Mouse (Mus musculus) heart, embryonic 15.5 days (tissue): ENCODE data around the gene Tgfbr3l. TPM values are rescaled to one million over a fixed set of nuclear protein-coding genes. Genes with fewer than 3 reads are reported as not detected.

Source experiments
- ATAC-seq: fragments of 200-750 bp; cut with Nextera tagmentation; replicated peaks from 2 replicates; pipeline ENCODE4 v1.8.0; 2017; ENCODE audit warnings: low read depth, moderate TSS enrichment; ENCODE audit not compliant: insufficient number of reproducible peaks, insufficient read depth, low FRiP score
- H3K27ac ChIP-seq: fragments of 300-500 bp; sonication (generic); 2 replicates; pipeline ENCODE4 v1.5.1; 2015; ENCODE audit warnings: mild to moderate bottlenecking, inconsistent platforms
- H3K27me3 ChIP-seq: fragments of 300-500 bp; sonication (generic); 2 replicates; pipeline ENCODE4 v1.6.1; 2015; ENCODE audit warnings: inconsistent platforms
- H3K36me3 ChIP-seq: fragments of 300-500 bp; sonication (generic); 2 replicates; pipeline ENCODE4 v1.6.1; 2015; ENCODE audit warnings: mild to moderate bottlenecking, inconsistent platforms
- H3K4me1 ChIP-seq: fragments of 300-500 bp; sonication (generic); replicated peaks from 2 replicates; pipeline ENCODE4 v1.6.1; 2015; ENCODE audit warnings: inconsistent platforms
- H3K4me2 ChIP-seq: fragments of 300-500 bp; sonication (generic); 2 replicates; pipeline ENCODE4 v1.6.1; 2015; ENCODE audit warnings: inconsistent platforms, mild to moderate bottlenecking, moderate library complexity
- H3K4me3 ChIP-seq: fragments of 300-500 bp; sonication (generic); 2 replicates; pipeline ENCODE4 v1.5.1; 2015; ENCODE audit warnings: mild to moderate bottlenecking, inconsistent platforms
- H3K9ac ChIP-seq: fragments of 300-500 bp; sonication (generic); 2 replicates; pipeline ENCODE4 v1.6.1; 2015; ENCODE audit warnings: mild to moderate bottlenecking, inconsistent platforms
- H3K9me3 ChIP-seq: fragments of 300-500 bp; sonication (generic); replicated peaks from 2 replicates; pipeline ENCODE4 v1.6.1; 2016; ENCODE audit warnings: inconsistent platforms
- WGBS: fragments of 180-500 bp; shearing (Covaris S2); methylation state at CpG from one replicate; pipeline ENCODE4 v1.1.7; 2015; ENCODE audit warnings: mixed read lengths; 5-methylcytosine and 5-hydroxymethylcytosine counted together
- polyA plus RNA-seq: library from polyadenylated mRNA; unstranded; fragments of >200 nt; fragmentation: Nextera tagmentation; extraction: Ambion mirVana; gene quantifications from 2 replicates; pipeline ENCODE4 v1.2.1, GENCODE M21; 2015

Tgfbr3l gene
- polyA plus RNA-seq, 1 experiment from 2014 or later, result 3.3 TPM

DNA sequence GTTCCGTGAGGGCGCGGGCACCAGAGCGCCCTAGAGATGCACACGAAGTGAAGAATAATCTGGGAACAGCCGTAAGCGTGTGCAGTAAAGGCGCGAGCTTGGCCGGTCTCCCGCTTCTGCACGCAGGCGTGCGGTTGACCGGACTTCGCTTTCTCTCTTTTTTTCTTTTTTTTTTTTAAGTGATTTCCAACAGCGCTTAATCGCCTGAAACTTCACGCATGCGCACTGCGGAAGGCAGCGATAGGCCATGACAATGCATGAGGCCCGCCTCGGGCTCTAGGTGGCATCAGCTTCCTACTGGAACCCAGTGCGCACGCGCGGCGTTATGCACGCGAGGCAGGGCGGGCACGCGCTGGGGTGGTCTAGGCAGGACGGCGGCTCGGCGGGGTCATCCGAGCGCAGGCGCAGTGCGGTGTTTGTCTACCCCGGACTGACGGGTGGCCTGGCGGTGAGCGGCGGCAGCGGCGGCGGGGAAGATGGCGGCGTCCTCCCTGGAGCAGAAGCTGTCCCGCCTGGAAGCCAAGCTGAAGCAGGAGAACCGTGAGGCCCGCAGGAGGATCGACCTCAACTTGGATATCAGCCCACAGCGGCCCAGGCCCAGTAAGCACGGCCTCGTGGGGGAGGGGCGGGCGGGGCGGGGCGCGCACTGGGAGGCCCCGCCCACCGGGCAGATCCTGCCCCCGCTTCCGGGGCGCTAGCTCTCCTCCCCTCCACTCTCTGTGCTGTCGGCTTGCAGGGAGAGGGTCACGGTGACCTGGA lies 9.4 kb upstream of the Tgfbr3l start, which contains the start of the genes Map2k7 and Gm49320:
TSS of gene Map2k7 (plus strand) at position 307 of the 759 bp plus-strand sequence.
TSS of gene Gm49320 (plus strand) at position 432 of the 759 bp plus-strand sequence.
- Histone ChIP-seq H3K4me3 (peak within 1 kb of the TSS; percentile 82), H3K9me3 (no peaks in the 10 kb centered on the region), H3K27ac (peak within 1 kb of the TSS; percentile 93), H3K4me1 (peaks cover 27% of the 10 kb centered on the region), H3K9ac (peak within 1 kb of the TSS; percentile 78), H3K36me3 (peaks cover 14% of the 10 kb centered on the region), H3K27me3 (no peaks in the 10 kb centered on the region), H3K4me2 (peak within 1 kb of the TSS; percentile 72)
- under 1% methylated on average over 65 of the region's 71 CpGs for WGBS
- ATAC-seq, result peak; percentile 95

DNA sequence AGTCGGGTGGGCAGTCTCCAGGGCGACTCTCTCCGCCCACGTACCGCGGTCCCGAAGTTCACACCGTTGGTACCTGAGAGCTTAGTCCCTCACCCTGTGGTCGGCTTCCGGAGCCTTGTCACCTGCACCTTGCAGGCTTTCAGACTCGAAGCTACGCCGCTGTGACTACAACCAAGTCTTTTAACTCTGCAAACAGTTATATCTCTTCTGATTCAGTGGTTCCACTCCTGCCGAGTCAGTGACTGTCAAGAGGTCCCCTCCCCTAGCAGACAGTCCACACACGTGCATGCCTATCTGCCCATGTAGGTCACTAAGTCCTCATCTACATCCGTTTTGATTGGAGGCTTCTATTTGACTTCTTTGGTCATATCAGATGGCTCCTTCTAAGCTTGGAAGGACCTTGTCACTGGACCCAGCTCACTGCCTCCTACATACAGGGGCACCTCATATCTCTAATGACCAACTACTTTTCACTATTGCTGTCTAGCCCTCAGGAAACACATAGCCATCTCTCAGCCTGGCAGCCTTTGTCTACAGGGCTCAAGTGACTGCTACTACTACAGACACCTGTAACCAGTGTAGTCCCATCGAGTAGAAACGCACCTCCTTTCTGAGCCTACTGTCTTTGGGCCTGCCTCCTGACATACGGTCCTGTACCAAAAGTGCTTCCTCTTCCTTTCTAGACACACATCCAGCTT lies 8.7 kb upstream of the Tgfbr3l start:
- H3K4me1 ChIP-seq, result peaks cover 27% of the 10 kb centered on the region
- H3K4me3 ChIP-seq, result peak overlapping the region; percentile 82
- no peaks in the 10 kb centered on the region for H3K9me3 ChIP-seq
- WGBS, result 11% methylated on average over 19 of the region's 19 CpGs
- H3K27me3 ChIP-seq, result no peaks in the 10 kb centered on the region
- H3K9ac ChIP-seq, result peak overlapping the region; percentile 78
- no peak; the same call in 1 of the 2 replicates for ATAC-seq
- H3K4me2 ChIP-seq, result peak overlapping the region; percentile 72
- peak overlapping the region; percentile 92 for H3K27ac ChIP-seq
- H3K36me3 ChIP-seq, result peaks cover 22% of the 10 kb centered on the region

GRCm38 (mm10) chr8:4245061-4245460 lies 3.0 kb upstream of the Tgfbr3l start:
- ATAC-seq, result no peak
- H3K4me2 ChIP-seq, result no peak overlapping the region
- no peak overlapping the region for H3K27ac ChIP-seq
- H3K27me3 ChIP-seq, result no peaks in the 10 kb centered on the region
- no peaks in the 10 kb centered on the region for H3K9me3 ChIP-seq
- H3K9ac ChIP-seq, result no peak overlapping the region
- WGBS, result 89% methylated on average over 5 of the region's 5 CpGs
- no peak overlapping the region for H3K4me3 ChIP-seq
- peaks cover 25% of the 10 kb centered on the region for H3K4me1 ChIP-seq
- peaks cover 47% of the 10 kb centered on the region for H3K36me3 ChIP-seq

GRCm38 (mm10) chr8:4245737-4246136 lies 2.3 kb upstream of the Tgfbr3l start:
- no peak overlapping the region for H3K4me3 ChIP-seq
- WGBS, result 83% methylated on average over 13 of the region's 13 CpGs
- H3K27me3 ChIP-seq, result no peaks in the 10 kb centered on the region
- no peaks in the 10 kb centered on the region for H3K9me3 ChIP-seq
- no peak for ATAC-seq
- H3K9ac ChIP-seq, result no peak overlapping the region
- no peak overlapping the region for H3K27ac ChIP-seq
- peaks cover 26% of the 10 kb centered on the region for H3K4me1 ChIP-seq
- peaks cover 46% of the 10 kb centered on the region for H3K36me3 ChIP-seq
- no peak overlapping the region for H3K4me2 ChIP-seq

GRCm38 (mm10) chr8:4247241-4247640 lies 773 bp upstream of the Tgfbr3l start:
- no peak overlapping the region for H3K9ac ChIP-seq
- H3K36me3 ChIP-seq, result peaks cover 41% of the 10 kb centered on the region
- H3K4me1 ChIP-seq, result peaks cover 24% of the 10 kb centered on the region
- no peaks in the 10 kb centered on the region for H3K9me3 ChIP-seq
- H3K4me2 ChIP-seq, result no peak overlapping the region
- H3K27me3 ChIP-seq, result no peaks in the 10 kb centered on the region
- no peak for ATAC-seq
- H3K27ac ChIP-seq, result no peak overlapping the region
- no peak overlapping the region for H3K4me3 ChIP-seq
- 81% methylated on average over 8 of the region's 8 CpGs for WGBS

- peak overlapping the region; percentile 56 for H3K4me2 ChIP-seq
- H3K4me1 ChIP-seq, result peaks cover 36% of the 10 kb centered on the region
- no peak for ATAC-seq
- H3K27ac ChIP-seq, result peak overlapping the region; percentile 66
- H3K4me3 ChIP-seq, result peak overlapping the region; percentile 30
- H3K9me3 ChIP-seq, result no peaks in the 10 kb centered on the region
- H3K36me3 ChIP-seq, result peaks cover 27% of the 10 kb centered on the region
- peak overlapping the region; percentile 40 for H3K9ac ChIP-seq
- H3K27me3 ChIP-seq, result no peaks in the 10 kb centered on the region
- WGBS, result 13% methylated on average over 29 of the region's 29 CpGs
Observed at GRCm38 (mm10) chr8:4249213-4249612, 1.2 kb downstream of the Tgfbr3l start.

DNA sequence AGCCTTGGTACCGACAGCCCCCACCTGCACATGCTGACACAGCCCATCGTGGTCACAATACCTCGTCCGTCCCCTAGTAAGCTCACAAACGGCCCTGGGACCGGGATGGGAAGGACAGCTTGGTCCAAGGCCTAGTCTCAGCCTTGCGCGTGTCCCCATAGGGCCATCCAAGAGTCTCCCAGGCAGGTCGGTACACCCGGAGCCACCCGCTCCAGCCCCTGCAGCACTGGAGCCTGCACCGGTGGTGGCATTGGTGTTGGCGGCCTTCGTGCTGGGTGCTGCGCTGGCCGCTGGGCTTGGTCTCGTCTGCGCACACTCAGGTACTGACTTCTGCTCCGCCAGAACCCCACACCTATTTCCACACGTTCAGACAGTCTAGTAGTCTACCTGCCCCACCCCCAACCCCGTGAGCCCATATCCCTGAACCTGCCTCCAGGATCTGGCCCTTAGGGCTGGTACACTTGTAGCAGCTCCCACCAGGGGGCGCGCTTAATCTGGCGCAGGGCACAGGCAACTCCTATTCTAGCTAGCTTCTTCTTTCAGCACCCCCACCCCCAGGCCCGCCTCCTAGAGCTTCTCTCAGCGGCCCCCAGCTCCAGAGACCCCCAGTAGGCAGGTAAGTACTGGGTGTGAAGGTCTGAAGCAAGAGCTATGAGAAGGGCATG lies 2.4 kb downstream of the Tgfbr3l start:
- Histone ChIP-seq H3K27me3 (no peaks in the 10 kb centered on the region), H3K27ac (no peak overlapping the region), H3K4me3 (no peak overlapping the region), H3K9me3 (no peaks in the 10 kb centered on the region), H3K4me2 (no peak overlapping the region), H3K36me3 (peaks cover 21% of the 10 kb centered on the region), H3K4me1 (peaks cover 37% of the 10 kb centered on the region), H3K9ac (no peak overlapping the region)
- ATAC-seq, result no peak
- 35% methylated on average over 26 of the region's 26 CpGs for WGBS

- peaks cover 17% of the 10 kb centered on the region; the same call in 1 of the 2 replicates for H3K36me3 ChIP-seq
- no peak for ATAC-seq
- H3K27ac ChIP-seq, result peak overlapping the region; percentile 13; the same call in 1 of the 2 replicates
- peak overlapping the region; percentile 94 for H3K9ac ChIP-seq
- 35% methylated on average over 8 of the region's 8 CpGs for WGBS
- no peaks in the 10 kb centered on the region for H3K9me3 ChIP-seq
- no peaks in the 10 kb centered on the region for H3K27me3 ChIP-seq
- peaks cover 42% of the 10 kb centered on the region for H3K4me1 ChIP-seq
- peak overlapping the region; percentile 77 for H3K4me3 ChIP-seq
- H3K4me2 ChIP-seq, result peak overlapping the region; percentile 82
Observed at GRCm38 (mm10) chr8:4252116-4252760, 4.2 kb downstream of the Tgfbr3l start.

- peak; percentile 85 for ATAC-seq
- H3K27ac ChIP-seq, result peak within 1 kb of the TSS; percentile 91
- peak within 1 kb of the TSS; percentile 77 for H3K4me3 ChIP-seq
- no peaks in the 10 kb centered on the region for H3K27me3 ChIP-seq
- WGBS, result under 1% methylated on average over 69 of the region's 69 CpGs
- peak within 1 kb of the TSS; percentile 82 for H3K4me2 ChIP-seq
- peaks cover 50% of the 10 kb centered on the region for H3K4me1 ChIP-seq
- peak within 1 kb of the TSS; percentile 94 for H3K9ac ChIP-seq
- H3K36me3 ChIP-seq, result peaks cover 17% of the 10 kb centered on the region; the same call in 1 of the 2 replicates
- H3K9me3 ChIP-seq, result no peaks in the 10 kb centered on the region
Observed at GRCm38 (mm10) chr8:4252934-4253841, 5.2 kb downstream of the Tgfbr3l start, which contains the start of gene Snapc2. Snapc2 (plus strand) TSS chr8:4253080.

- Histone ChIP-seq H3K36me3 (peaks cover 17% of the 10 kb centered on the region; the same call in 1 of the 2 replicates), H3K27ac (peak overlapping the region; percentile 91; the same call in 1 of the 2 replicates), H3K4me3 (peak overlapping the region; percentile 77), H3K27me3 (no peaks in the 10 kb centered on the region), H3K9ac (0 out of 2 replicates have a peak overlapping the region, but pooled peaks have one; percentile 11), H3K9me3 (no peaks in the 10 kb centered on the region), H3K4me1 (peaks cover 52% of the 10 kb centered on the region), H3K4me2 (peak overlapping the region; percentile 82)
- WGBS, result 66% methylated on average over 6 of the region's 6 CpGs
- ATAC-seq, result no peak
Observed at GRCm38 (mm10) chr8:4254001-4254400, 6.0 kb downstream of the Tgfbr3l start.
